Mouse (Mus musculus) lung, embryonic 15.5 days (tissue): Measurements from ENCODE around the gene Suclg2. TPM values are rescaled to one million over a fixed set of nuclear protein-coding genes. Genes with fewer than 3 reads are reported as not detected.
A peak's percentile ranks its signal among the peaks of the same experiment; 100 is the strongest.

ENCODE experiments used
- ATAC-seq: fragments of 200-750 bp; cut with Nextera tagmentation; 2 replicates; pipeline ENCODE4 v1.8.0; 2017; ENCODE audit warnings: moderate number of reproducible peaks, borderline replicate concordance; ENCODE audit not compliant: low FRiP score, low TSS enrichment; ENCODE audit errors: extremely low read depth
- H3K27ac ChIP-seq: fragments of 300-500 bp; sonication (generic); 2 replicates; pipeline ENCODE4 v1.5.1; 2015; ENCODE audit warnings: moderate library complexity, mild to moderate bottlenecking, inconsistent platforms
- H3K27me3 ChIP-seq: fragments of 300-500 bp; sonication (generic); 2 replicates; pipeline ENCODE4 v1.6.1; 2015; ENCODE audit warnings: inconsistent platforms
- H3K36me3 ChIP-seq: fragments of 300-500 bp; sonication (generic); 2 replicates; pipeline ENCODE4 v1.6.1; 2015; ENCODE audit warnings: inconsistent platforms
- H3K4me1 ChIP-seq: fragments of 300-500 bp; sonication (generic); 2 replicates; pipeline ENCODE4 v1.6.1; 2015; ENCODE audit warnings: inconsistent platforms
- H3K4me2 ChIP-seq: fragments of 300-500 bp; sonication (generic); 2 replicates; pipeline ENCODE4 v1.6.1; 2015; ENCODE audit warnings: inconsistent platforms, mild to moderate bottlenecking, moderate library complexity
- H3K4me3 ChIP-seq: fragments of 300-500 bp; sonication (generic); 2 replicates; pipeline ENCODE4 v1.5.1; 2015; ENCODE audit warnings: mild to moderate bottlenecking, inconsistent platforms
- H3K9ac ChIP-seq: fragments of 300-500 bp; sonication (generic); 2 replicates; pipeline ENCODE4 v1.6.1; 2015; ENCODE audit warnings: inconsistent platforms
- H3K9me3 ChIP-seq: fragments of 300-500 bp; sonication (generic); 2 replicates; pipeline ENCODE4 v1.6.1; 2016; ENCODE audit warnings: inconsistent platforms
- WGBS: fragments of 180-500 bp; shearing (Covaris S2); methylation state at CpG from one replicate; pipeline ENCODE4 v1.1.7; 2015; 5-methylcytosine and 5-hydroxymethylcytosine counted together
- polyA plus RNA-seq: library from polyadenylated mRNA; unstranded; fragments of >200 nt; fragmentation: Nextera tagmentation; extraction: Ambion mirVana; gene quantifications from 2 replicates; pipeline ENCODE4 v1.2.1, GENCODE M21; 2015

Suclg2 gene
- polyA plus RNA-seq = 69.3 and 69.8 TPM in 2 replicates

- H3K4me2 ChIP-seq = peak within 1 kb of the TSS; percentile 94
- WGBS = under 1% methylated on average over 59 of the region's 74 CpGs
- no peaks in the 10 kb centered on the region for H3K9me3 ChIP-seq
- H3K9ac ChIP-seq = peak within 1 kb of the TSS; percentile 93
- H3K27me3 ChIP-seq = no peaks in the 10 kb centered on the region
- peaks cover 8% of the 10 kb centered on the region; the same call in 1 of the 2 replicates for H3K4me1 ChIP-seq
- H3K36me3 ChIP-seq = no peaks in the 10 kb centered on the region
- peak within 1 kb of the TSS; percentile 80 for H3K27ac ChIP-seq
- H3K4me3 ChIP-seq = peak within 1 kb of the TSS; percentile 95
- ATAC-seq = peak; percentile 92
Measured at GRCm38 (mm10) chr6:95718031-95718968, at the start of gene Suclg2. Gene Suclg2 (minus strand): TSS chr6:95718800.

GRCm38 (mm10) chr6:95766566-95766965 lies 48.0 kb upstream of the Suclg2 start:
- Histone ChIP-seq H3K27ac (no peak overlapping the region), H3K4me1 (no peaks in the 10 kb centered on the region), H3K9ac (no peak overlapping the region), H3K36me3 (no peaks in the 10 kb centered on the region), H3K4me3 (no peak overlapping the region), H3K27me3 (no peaks in the 10 kb centered on the region), H3K4me2 (no peak overlapping the region), H3K9me3 (no peaks in the 10 kb centered on the region)
- ATAC-seq = no peak
- WGBS = 62% methylated on average over 4 of the region's 4 CpGs

GRCm38 (mm10) chr6:95759558-95760172 lies 41.1 kb upstream of the Suclg2 start:
- 75% methylated on average over 10 of the region's 10 CpGs for WGBS
- Histone ChIP-seq H3K4me2 (no peak overlapping the region), H3K9me3 (no peaks in the 10 kb centered on the region), H3K27ac (no peak overlapping the region), H3K4me3 (no peak overlapping the region), H3K9ac (no peak overlapping the region), H3K36me3 (no peaks in the 10 kb centered on the region), H3K27me3 (no peaks in the 10 kb centered on the region), H3K4me1 (no peaks in the 10 kb centered on the region)
- no peak for ATAC-seq

- WGBS = 71% methylated on average over 4 of the region's 4 CpGs
- peak; percentile 14; the same call in 1 of the 2 replicates for ATAC-seq
- H3K27ac ChIP-seq = no peak overlapping the region
Measured at GRCm38 (mm10) chr6:95742378-95742777, 23.8 kb upstream of the Suclg2 start.

GRCm38 (mm10) chr6:95731570-95732367 lies 13.2 kb upstream of the Suclg2 start:
- Histone ChIP-seq H3K27me3 (no peaks in the 10 kb centered on the region), H3K27ac (no peak overlapping the region), H3K4me1 (no peaks in the 10 kb centered on the region; the same call in 1 of the 2 replicates), H3K9me3 (no peaks in the 10 kb centered on the region), H3K4me3 (no peak overlapping the region), H3K4me2 (no peak overlapping the region), H3K36me3 (no peaks in the 10 kb centered on the region), H3K9ac (no peak overlapping the region)
- 36% methylated on average over 11 of the region's 11 CpGs for WGBS
- no peak for ATAC-seq

More at GRCm38 (mm10) chr6:95742378-95742777, 23.8 kb upstream of the Suclg2 start:
- Histone ChIP-seq H3K4me2 (no peak overlapping the region), H3K27me3 (no peaks in the 10 kb centered on the region), H3K9me3 (no peaks in the 10 kb centered on the region), H3K4me1 (no peaks in the 10 kb centered on the region), H3K4me3 (no peak overlapping the region), H3K9ac (no peak overlapping the region), H3K36me3 (no peaks in the 10 kb centered on the region)

- Histone ChIP-seq H3K4me3 (no peak overlapping the region), H3K9ac (no peak overlapping the region), H3K27me3 (no peaks in the 10 kb centered on the region), H3K27ac (no peak overlapping the region), H3K9me3 (no peaks in the 10 kb centered on the region), H3K4me1 (no peaks in the 10 kb centered on the region; the same call in 1 of the 2 replicates), H3K4me2 (no peak overlapping the region), H3K36me3 (no peaks in the 10 kb centered on the region)
- ATAC-seq = no peak
- 78% methylated on average over 5 of the region's 5 CpGs for WGBS
Measured at GRCm38 (mm10) chr6:95729399-95729798, 10.8 kb upstream of the Suclg2 start.

- H3K4me1 ChIP-seq = no peaks in the 10 kb centered on the region
- ATAC-seq = no peak
- H3K27me3 ChIP-seq = no peaks in the 10 kb centered on the region
- H3K36me3 ChIP-seq = no peaks in the 10 kb centered on the region
- no peaks in the 10 kb centered on the region for H3K9me3 ChIP-seq
- H3K4me2 ChIP-seq = no peak overlapping the region
- no peak overlapping the region for H3K9ac ChIP-seq
- WGBS = 41% methylated on average over 6 of the region's 6 CpGs
- H3K4me3 ChIP-seq = no peak overlapping the region
- no peak overlapping the region for H3K27ac ChIP-seq
Measured at GRCm38 (mm10) chr6:95725281-95725680, 6.7 kb upstream of the Suclg2 start.

GRCm38 (mm10) chr6:95723361-95723760 lies 4.8 kb upstream of the Suclg2 start:
- H3K9ac ChIP-seq = no peak overlapping the region
- H3K4me3 ChIP-seq = no peak overlapping the region
- H3K36me3 ChIP-seq = no peaks in the 10 kb centered on the region
- peaks cover 4% of the 10 kb centered on the region; the same call in 1 of the 2 replicates for H3K4me1 ChIP-seq
- 73% methylated on average over 6 of the region's 6 CpGs for WGBS
- no peaks in the 10 kb centered on the region for H3K27me3 ChIP-seq
- ATAC-seq = no peak
- no peak overlapping the region for H3K4me2 ChIP-seq
- H3K9me3 ChIP-seq = no peaks in the 10 kb centered on the region
- H3K27ac ChIP-seq = no peak overlapping the region

- Histone ChIP-seq H3K4me1 (peaks cover 6% of the 10 kb centered on the region; the same call in 1 of the 2 replicates), H3K9ac (no peak overlapping the region), H3K4me2 (no peak overlapping the region), H3K4me3 (no peak overlapping the region), H3K9me3 (no peaks in the 10 kb centered on the region), H3K27me3 (no peaks in the 10 kb centered on the region), H3K36me3 (no peaks in the 10 kb centered on the region), H3K27ac (no peak overlapping the region)
- ATAC-seq = no peak
- 81% methylated on average over 3 of the region's 3 CpGs for WGBS
Measured at GRCm38 (mm10) chr6:95719791-95720190, 1.2 kb upstream of the Suclg2 start.

- no peaks in the 10 kb centered on the region for H3K27me3 ChIP-seq
- WGBS = no CpG with 5 or more reads among the region's 1 CpGs
- no peaks in the 10 kb centered on the region for H3K9me3 ChIP-seq
- peak overlapping the region; percentile 95 for H3K4me3 ChIP-seq
- ATAC-seq = no peak; the same call in 1 of the 2 replicates
- H3K4me2 ChIP-seq = peak overlapping the region; percentile 94
- H3K27ac ChIP-seq = no peak overlapping the region
- no peak overlapping the region for H3K9ac ChIP-seq
- peaks cover 6% of the 10 kb centered on the region; the same call in 1 of the 2 replicates for H3K4me1 ChIP-seq
- H3K36me3 ChIP-seq = no peaks in the 10 kb centered on the region
Measured at GRCm38 (mm10) chr6:95718969-95719333, 351 bp upstream of the Suclg2 start.

GRCm38 (mm10) chr6:95717071-95717470 lies 1.5 kb downstream of the Suclg2 start:
- peaks cover 13% of the 10 kb centered on the region; the same call in 1 of the 2 replicates for H3K4me1 ChIP-seq
- 73% methylated on average over 3 of the region's 3 CpGs for WGBS
- H3K4me2 ChIP-seq = no peak overlapping the region

More at GRCm38 (mm10) chr6:95717071-95717470, 1.5 kb downstream of the Suclg2 start:
- ATAC-seq = no peak
- Histone ChIP-seq H3K27me3 (no peaks in the 10 kb centered on the region), H3K4me3 (no peak overlapping the region), H3K36me3 (no peaks in the 10 kb centered on the region), H3K9ac (no peak overlapping the region), H3K27ac (no peak overlapping the region), H3K9me3 (no peaks in the 10 kb centered on the region)
